Mouse (Mus musculus): Measurements from ENCODE around the gene Cdk4.

Cdk4 gene

DNA sequence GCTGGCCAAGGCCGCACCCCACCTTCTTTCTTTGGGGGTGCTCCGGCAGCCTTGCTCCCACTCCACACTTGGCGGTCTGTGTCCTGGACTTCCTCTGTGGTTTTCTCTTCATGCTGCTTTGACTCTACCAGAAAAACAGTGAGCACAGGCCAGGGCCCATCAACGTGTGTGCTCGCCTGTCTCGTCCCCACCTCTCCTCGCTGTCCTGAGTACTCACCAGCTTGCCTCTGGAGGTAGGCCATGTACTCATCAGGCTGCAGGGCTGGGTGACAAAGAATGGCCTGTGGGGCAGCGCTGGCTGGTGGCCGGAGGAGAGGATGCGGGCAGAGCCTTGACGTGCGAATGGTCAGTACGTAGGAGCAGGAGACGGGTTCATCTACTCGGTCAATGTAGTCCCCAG is 36.5 kb downstream of the Cdk4 start:
- DNase-seq (ENCODE audit: low spot score in 2 of 2) = no peak

DNA sequence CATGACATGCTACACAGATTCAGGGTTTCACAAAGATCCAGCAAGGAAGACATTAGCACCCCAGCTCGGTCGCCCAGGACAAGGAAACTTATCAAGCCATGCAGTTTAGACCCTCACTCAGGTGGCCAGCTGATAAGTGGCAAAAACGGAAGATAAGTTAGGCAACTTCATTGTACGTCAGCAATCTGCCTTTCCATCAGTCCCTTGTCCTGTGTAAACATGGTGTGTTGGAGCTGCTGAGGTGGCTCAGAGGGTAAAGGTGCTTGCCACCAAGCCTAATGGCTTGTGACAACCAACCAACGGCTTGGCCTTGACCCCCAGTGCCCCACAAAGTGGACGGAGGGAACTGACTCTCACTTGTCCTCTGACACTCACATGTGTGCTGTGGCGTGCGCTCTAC is 37.1 kb downstream of the Cdk4 start:
- no peak for DNase-seq (ENCODE audit: low spot score in 2 of 2)

DNA sequence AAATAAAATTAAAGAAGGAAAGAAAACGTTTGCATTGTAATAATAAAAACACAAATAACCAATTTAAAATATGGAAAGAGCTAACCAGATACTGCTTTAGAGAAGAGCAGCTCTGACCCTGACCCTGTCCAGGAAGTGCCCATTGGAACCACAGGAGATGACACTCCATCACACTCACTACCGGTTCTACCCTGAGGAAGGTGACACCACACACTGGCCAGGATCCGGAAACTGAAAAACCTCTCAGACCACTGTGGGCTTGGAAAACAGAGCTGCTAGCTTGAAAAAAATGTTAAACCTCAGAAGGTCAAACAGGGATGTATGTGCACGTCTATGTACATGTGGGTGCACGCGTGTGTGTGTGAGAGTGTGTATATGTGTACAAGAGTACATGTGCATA is 37.8 kb downstream of the Cdk4 start:
- no peak for DNase-seq (ENCODE audit: low spot score in 2 of 2)

DNA sequence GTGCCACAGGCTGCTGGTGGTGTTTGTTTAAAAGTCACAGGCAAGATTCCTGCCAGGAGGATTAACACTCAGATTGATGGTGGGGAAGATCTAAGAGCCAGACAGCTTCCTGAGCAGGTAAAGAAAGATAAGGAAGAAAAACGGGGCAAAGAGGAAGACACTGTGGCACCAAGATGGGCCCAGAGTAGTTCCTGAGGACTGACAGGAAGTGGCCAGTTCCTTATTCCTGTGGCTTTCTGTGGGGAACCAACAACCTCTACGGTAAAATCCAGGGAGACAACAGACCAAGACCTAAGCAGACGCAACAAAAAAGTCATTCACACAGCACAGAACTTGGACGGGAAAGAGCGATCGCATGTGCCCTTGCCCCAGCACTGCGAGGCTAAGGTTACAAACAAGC is 40.3 kb downstream of the Cdk4 start:
- no peak for DNase-seq (ENCODE audit: low spot score in 2 of 2)

DNA sequence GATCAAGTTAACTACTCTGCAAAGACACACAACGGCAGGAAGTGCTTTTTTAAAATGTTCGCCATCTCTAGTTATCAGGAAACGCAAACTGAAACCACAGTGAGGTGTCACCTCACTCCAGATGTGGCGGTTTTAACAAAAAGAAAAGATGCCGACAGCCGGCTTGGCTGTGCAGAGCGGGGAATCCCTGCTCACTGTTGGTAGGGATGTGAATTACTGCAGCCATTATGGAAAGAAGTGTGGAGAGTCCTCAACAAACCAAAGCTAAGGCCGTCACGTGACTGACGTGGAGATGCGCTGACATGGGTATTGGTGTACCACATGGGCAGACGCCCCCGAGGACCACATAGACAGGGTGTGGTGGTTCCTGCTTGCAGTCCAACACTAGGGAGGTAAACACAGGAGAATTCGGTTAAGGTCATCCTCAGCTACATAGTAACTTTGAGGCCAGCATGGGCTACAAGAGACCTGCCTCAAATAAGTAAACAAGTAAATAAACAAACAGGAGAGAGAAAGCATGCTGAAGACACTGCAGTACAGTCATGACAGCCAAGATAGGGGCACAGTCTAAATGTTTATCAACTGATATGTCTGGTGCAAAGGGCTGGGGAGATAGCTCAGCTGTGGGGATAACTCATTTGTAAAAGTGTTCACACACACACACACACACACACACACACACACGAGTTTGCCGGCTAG is 44.4 kb downstream of the Cdk4 start:
- DNase-seq (ENCODE audit: low spot score in 2 of 2) = peak; percentile 42 to 50

DNA sequence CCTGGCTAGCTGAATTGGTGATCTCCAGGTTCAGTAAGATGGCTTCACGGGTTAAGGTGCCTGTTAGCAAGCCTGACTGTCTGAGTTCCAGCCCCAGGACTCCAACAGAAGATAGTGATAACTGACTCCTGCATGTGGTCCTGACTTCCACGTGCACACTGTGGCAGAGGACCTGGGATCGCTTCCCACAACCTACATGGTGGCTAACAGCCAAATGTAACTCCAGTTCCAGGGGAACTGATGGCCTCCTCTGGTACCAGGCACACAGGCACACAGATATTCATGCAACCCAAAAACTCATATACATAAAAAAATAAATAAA is 44.9 kb downstream of the Cdk4 start:
- no peak for DNase-seq (ENCODE audit: low spot score in 2 of 2)

DNA sequence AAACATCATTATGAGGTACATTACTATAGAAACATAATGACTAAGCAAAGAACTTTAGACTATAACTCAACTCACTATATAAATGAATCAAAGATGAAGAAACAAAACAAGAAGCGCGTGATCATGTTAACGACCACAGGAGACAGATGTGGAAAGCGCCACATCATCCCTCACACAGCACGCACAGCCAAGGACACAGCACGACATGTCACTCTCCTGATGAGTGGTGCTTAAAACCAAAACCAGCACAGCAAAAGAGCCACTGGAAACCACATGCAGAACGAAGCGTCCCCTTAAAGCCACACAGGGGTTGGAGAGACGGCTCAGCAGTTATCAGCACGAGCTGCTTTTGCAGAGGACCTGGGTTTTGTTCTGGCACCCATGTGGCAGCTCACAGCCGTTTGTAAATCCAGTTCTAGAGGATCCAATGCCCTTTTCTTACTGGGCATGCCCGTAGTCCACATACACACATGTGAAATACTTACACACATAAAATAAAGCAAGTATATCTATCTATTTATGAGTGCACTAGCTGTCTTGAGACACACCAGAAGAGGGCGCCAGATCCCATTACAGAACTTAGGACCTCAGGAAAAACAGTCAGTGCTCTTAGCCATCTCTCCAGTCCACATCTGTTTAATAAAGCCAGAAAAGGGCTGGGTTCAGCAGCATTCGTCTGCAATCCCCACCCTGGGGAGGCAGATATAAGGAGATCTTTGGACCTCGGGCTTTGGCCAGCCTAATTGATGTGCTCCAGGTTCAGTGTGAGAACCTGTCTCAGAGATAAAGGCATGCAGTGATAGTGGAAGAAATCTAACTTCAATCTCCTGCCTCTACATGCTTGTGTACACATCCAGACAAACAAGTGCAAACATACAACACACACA is 47.9 kb downstream of the Cdk4 start:
- DNase-seq (ENCODE audit: low spot score in 2 of 2) = no peak

DNA sequence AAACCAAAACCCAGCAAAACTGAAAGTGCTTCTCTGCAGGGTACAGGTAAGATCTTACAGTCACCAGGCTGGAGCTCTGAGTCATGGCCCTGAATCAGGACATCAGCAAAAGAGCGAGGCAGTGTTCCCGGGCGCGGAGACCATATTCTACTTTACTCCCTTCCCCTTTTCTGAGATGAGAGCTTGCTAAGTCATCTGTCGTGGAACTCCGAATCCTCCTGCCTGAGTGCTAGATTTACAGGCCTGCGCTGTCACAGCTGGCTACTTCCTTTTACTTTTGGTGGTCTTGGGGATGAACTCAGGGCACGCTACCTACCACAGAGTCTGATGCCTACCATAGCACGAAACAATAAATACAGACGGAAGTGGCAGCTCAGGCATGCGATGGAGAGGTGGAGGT is 51.1 kb downstream of the Cdk4 start:
- no peak for DNase-seq (ENCODE audit: low spot score in 2 of 2)

DNA sequence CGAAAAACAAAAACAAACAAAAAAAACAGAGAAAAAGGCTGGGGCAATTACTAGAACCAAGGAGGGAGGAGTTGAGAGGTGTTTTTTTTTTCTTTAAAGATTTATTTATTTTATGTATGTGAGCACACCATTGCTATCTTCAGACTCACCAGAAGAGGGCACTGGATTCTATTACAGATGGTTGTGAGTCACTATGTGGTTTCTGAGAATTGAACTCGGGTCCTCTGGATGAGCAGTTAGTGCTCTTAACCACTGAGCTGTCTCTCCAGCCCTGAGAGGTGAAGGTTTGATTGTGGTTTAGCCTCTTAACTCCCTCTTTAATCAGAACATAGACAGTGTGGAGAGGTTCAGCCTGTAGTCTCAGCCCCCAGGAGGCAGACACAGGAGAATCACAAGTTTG is 51.7 kb downstream of the Cdk4 start:
- DNase-seq (ENCODE audit: low spot score in 2 of 2) = no peak
